Mouse (Mus musculus): ENCODE data around the gene Vwf.

GRCm38 (mm10) chr6:125651335-125651734, 104.8 kb downstream of the Vwf start:
- TF ChIP-seq POLR2A (IDR thresholded peaks at IDR 0.05; ENCODE audit: extremely low read depth, insufficient read depth, low read length): no peak
- no peak for TF ChIP-seq CTCF (IDR thresholded peaks at IDR 0.05; ENCODE audit: low read depth, low read length)
